Mouse (Mus musculus) heart, postnatal 10 days (tissue): ENCODE measurements around the gene Drc7. TPM values are rescaled to one million over a fixed set of nuclear protein-coding genes. Genes with fewer than 3 reads are reported as not detected.

Source experiments
- DNase-seq, 2 experiments: peaks; one replicate each; pipeline ENCODE4 v3.0.0; 2021
- intact Hi-C: fragments of 180-260 bp; cut with DNase I; formaldehyde crosslinking; loops from one replicate; pipeline ENCODE4 v1.15.1; 2025
- total RNA-seq, 2 experiments: library from RNA; stranded (reverse); gene quantifications; 2 replicates each; pipeline ENCODE4 v1.2.3; 2021

Gene Drc7
- total RNA-seq = not detected

DNA sequence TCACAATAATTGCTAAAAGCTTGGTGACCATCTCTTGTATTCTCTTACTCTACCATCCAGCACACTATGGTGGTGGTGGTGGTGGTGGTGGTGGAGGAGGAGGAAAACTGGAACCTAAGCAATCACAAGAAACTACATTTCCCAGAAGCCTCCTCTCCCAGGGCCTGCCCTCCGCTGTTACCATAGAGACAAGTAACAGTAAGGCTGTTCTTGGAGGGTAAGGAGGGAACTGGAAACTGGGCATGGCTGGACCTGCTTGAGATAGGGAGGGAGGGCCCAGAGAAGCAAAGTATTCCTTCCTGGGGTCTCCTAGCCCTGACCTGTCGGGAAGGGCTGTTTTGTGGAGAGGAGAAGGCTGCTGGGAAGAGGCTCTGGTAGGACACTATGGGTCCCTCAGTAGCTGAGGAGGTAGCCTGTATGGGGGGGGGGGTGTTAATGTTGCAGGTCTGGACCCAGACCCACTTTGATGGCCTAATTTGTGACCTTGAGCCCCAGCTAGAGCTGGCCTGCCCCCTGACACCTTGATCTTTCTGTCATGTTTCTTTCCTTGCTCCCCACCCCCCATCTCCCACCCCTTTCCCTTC lies at the start of gene Drc7:
TSS of gene Drc7 (plus strand) at position 177 of the 584 bp plus-strand sequence.
- intact Hi-C loops = no loop called here
- DNase-seq = peak in 1 of 2 experiments; percentile 21

GRCm38 (mm10) chr8:95012442-95012919 lies 42.4 kb upstream of the Drc7 start:
- no peak for DNase-seq
- intact Hi-C loops = no loop called here

- no peak for DNase-seq
- intact Hi-C loops = no loop called here
Observed at GRCm38 (mm10) chr8:95015866-95016265, 39.0 kb upstream of the Drc7 start.

GRCm38 (mm10) chr8:95016684-95017083 lies 38.2 kb upstream of the Drc7 start:
- intact Hi-C loops = no loop called here
- DNase-seq = no peak

- intact Hi-C loops = no loop called here
- DNase-seq = no peak
Observed at GRCm38 (mm10) chr8:95017451-95017850, 37.5 kb upstream of the Drc7 start, which contains the start of gene Adgrg3. Gene Adgrg3, plus strand, starts transcription at chr8:95017692.

GRCm38 (mm10) chr8:95017969-95018635 lies 36.8 kb upstream of the Drc7 start:
- intact Hi-C loops = no loop called here
- DNase-seq = no peak

- intact Hi-C loops = loop anchor here (5.0 kb wide), 1 partner anchor 182 kb away; the partner anchor contains the start of gene Kifc3
Observed at GRCm38 (mm10) chr8:95020293-95020777, 34.6 kb upstream of the Drc7 start.

GRCm38 (mm10) chr8:95020821-95021220 lies 34.1 kb upstream of the Drc7 start:
- DNase-seq = no peak
- intact Hi-C loops = loop anchor here (5.0 kb wide), 1 partner anchor 181 kb away; the partner anchor contains the start of gene Kifc3

More at GRCm38 (mm10) chr8:95020293-95020777, 34.6 kb upstream of the Drc7 start:
- DNase-seq = peak; percentile 35 to 42

GRCm38 (mm10) chr8:95023201-95023600 lies 31.7 kb upstream of the Drc7 start:
- DNase-seq = no peak
- intact Hi-C loops = loop anchor here (5.0 kb wide), 1 partner anchor 179 kb away; the partner anchor contains the start of gene Kifc3

DNA sequence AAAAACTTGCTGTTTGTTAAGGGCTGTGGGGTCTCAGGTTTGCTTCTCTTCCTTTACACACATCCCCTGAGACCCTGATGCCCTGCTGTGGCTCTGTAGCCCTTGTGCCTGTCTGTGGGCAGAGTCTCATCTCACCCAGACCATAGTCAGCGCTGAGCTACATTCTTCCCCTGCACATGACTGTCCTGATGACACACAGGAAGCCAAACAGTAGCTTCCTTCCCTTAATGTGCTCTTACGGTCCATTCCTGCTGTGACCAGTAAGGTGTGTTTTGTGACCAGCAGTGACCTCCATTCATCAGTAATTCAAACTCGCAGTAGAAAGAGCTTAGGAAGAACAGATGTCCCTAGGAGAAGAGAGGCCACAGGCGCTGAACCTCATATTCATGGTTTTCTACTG lies 30.5 kb upstream of the Drc7 start:
- no peak for DNase-seq
- intact Hi-C loops = loop anchor here (5.0 kb wide), 1 partner anchor 178 kb away; the partner anchor contains the start of gene Kifc3

GRCm38 (mm10) chr8:95025421-95025820 lies 29.5 kb upstream of the Drc7 start:
- intact Hi-C loops = loop anchor here (5.0 kb wide), 1 partner anchor 52 kb away; no protein-coding TSS in a partner anchor
- DNase-seq = peak in 1 of 2 experiments; percentile 25

GRCm38 (mm10) chr8:95028391-95028790 lies 26.5 kb upstream of the Drc7 start:
- DNase-seq = peak in 1 of 2 experiments; percentile 29
- intact Hi-C loops = loop anchor here (5.0 kb wide), 1 partner anchor 49 kb away; no protein-coding TSS in a partner anchor

DNA sequence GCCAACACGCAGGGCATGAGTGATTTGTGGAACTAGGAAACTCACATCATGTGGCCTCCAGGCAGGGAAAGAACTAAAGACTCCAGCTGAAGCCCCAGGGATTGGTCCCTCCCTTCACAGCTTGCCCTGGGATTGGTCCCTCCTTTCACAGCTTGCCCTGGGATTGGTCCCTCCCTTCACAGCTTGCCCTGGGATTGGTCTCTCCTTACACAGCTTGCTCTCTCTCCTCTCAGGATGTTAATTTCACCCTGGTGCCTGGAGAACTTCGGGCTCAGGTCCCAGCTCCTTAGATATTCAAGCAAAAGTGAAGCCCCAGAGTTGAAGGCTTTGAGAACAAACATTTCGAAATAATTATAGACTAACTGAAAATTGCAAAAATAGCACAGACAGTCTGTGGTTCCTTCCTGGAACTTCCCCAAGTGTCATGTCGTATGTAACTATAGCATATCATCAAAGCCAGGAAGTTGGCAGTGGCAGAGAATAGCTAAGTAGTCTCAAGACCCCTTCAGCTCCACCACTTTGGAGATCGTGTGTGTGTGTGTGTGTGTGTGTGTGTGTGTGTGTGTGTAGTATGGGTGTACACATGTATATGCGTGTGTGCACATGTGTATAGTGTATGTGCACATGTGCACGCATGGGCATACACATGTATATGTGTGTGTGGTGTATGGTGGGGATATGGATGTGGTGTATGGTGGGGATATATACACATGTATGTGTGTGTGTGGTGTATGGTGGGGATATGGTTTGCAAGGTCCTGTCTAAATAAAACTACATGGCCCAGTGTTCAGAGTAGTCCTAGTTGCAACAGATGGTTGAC lies 17.6 kb upstream of the Drc7 start:
- DNase-seq = peak; percentile 30 to 52

DNA sequence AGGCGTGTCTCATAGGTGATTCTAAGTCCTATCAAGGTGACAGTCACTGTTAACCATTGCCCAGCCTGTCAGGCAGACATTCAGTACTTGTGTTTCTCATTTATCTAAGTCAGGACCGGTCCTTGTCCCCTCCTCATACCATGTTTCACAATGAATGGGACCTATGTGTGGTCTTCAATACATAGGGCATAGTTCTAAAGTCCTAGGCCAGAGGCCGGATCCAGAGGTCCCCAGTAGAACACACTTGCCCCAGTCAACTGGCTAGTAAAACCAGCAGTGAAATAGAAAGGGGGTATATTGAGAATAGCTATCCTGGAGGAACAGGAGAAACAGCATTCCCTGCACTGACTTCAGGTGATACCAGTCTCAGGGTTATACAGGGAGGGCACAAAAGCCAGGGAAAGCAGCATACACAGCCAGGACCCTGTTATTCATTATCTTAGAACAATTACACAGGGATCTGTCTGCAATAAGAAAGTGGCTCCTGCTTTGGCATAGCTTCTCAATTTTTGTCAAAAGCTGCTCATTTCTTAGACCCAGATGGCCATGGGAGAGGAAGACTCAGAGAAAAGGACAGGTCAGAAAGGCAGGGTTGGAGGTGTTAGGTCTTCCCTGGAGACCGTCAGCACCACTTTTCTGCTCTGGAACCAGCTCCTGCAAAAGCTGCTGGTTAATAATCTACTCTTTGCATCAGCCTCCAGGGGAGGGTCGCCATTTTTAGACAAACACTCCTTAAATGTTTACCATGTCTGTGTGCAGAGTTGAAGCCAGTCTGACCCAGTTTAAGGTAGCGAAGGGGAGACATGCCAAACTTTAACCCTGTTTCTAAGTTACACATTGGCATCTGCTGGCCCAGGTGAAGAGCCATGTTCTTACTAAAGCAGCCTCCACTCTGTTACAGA lies 12.8 kb upstream of the Drc7 start:
- intact Hi-C loops = no loop called here
- no peak for DNase-seq

More for the DNA sequence above, 17.6 kb upstream of the Drc7 start:
- intact Hi-C loops = no loop called here

DNA sequence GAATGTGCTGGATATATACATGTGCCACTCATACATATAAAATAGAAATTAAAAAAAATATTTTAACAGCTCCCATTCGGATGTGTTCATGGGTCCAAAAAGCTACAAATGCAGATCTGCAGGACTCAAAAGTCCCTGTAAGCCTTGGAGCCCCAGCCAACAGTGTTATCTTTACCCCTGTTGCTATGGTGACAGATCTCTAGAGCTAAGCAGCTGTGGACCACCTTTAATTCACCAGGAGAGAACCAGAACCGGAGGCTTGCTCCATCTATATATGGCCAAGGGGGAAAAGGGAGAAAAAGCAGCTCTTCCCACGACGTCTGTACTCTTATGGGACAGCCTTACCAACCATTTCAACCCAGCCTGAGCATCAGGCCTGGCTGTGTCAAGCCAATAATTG lies 10.1 kb upstream of the Drc7 start:
- DNase-seq = no peak
- intact Hi-C loops = no loop called here

DNA sequence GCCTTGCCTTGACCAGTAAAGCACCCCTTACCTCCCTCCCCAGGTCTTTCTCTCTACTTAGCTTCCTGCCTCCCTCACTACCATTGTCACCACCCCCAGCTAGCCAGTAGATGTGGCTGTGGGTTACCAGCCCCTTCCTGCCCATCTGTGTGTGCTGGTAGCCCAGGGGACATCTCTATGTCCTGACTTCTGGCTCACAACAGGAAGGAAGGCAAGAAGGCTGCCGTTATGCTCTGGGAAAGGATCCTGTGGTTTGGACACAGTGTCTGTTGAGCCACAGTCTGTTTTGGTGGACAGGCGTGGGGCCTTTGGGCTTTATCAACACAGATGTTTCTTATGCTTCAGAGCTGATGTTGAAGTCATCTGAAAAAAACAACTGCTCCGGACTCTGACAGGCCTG lies 7.9 kb upstream of the Drc7 start:
- peak in 1 of 2 experiments; percentile 23 for DNase-seq
- intact Hi-C loops = no loop called here

DNA sequence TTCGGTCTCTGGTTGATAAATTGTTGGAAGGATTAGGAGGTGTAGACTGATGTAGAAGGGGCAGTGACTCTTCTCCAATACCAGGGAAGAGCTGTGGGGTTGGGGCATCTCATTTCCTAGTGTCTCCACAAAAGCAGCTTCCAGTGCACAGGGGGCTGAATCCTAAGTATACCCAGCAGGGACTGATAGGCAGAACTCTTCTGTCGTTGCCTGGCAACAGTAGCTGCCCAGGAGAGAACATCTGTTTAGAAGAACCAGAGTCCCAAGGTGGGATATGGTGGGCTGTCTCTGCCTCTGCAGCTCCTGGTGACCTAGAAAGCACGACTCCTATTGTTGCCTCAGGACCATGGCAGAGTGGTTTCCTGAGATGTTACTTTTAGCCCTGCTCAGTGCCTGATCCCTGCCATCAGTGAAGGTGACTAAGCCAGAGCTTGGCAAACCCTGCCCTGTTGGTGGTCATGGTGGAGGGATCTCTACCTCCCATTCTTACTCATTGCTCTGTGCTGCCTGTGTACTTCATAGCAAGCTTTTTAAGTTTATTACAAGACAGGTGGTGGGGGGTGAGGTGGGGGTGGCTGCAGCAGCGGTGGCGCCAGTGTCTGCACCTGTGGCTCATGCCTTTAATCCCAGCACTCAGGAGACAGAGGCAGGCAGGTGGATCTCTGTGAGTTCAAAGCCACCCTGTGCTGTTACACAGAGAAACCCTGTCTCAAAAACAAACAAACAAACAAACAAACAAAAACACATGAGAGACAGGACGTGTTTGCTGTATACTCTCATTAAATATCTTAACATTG lies 6.8 kb upstream of the Drc7 start:
- DNase-seq = no peak
- intact Hi-C loops = no loop called here

GRCm38 (mm10) chr8:95049636-95050035 lies 5.3 kb upstream of the Drc7 start:
- DNase-seq = no peak
- intact Hi-C loops = no loop called here

GRCm38 (mm10) chr8:95054438-95054837 lies 465 bp upstream of the Drc7 start:
- DNase-seq = no peak
- intact Hi-C loops = no loop called here
